Mouse (Mus musculus) left cerebral cortex, postnatal 25 days (tissue): ENCODE measurements around the gene Cmah. TPM values are rescaled to one million over a fixed set of nuclear protein-coding genes. Genes with fewer than 3 reads are reported as not detected.
"Not testable (repeated sequence)": the region's sequence is repeated elsewhere in the genome, so short reads cannot be mapped to it uniquely, and the experiment has no call there.

Experiments used
- DNase-seq, 2 experiments: peaks; one replicate each; pipeline ENCODE4 v3.0.0; 2022; ENCODE audit warnings: low spot score in 2 of 2, mixed read lengths in 1 of 2
- intact Hi-C: fragments of 180-260 bp; cut with DNase I; formaldehyde crosslinking; loops from one replicate; pipeline ENCODE4 v1.15.1; 2025
- total RNA-seq, 2 experiments: library from RNA; stranded (reverse); gene quantifications; 2 replicates each; pipeline ENCODE4 v1.2.3; 2021

The Cmah gene
- total RNA-seq, 2 experiments from 2014 or later: 0.62 to 0.71 TPM

- no peak for DNase-seq
- intact Hi-C loops: no loop called here
Observed at GRCm38 (mm10) chr13:24338343-24338861, 11.2 kb downstream of the Cmah start.

DNA sequence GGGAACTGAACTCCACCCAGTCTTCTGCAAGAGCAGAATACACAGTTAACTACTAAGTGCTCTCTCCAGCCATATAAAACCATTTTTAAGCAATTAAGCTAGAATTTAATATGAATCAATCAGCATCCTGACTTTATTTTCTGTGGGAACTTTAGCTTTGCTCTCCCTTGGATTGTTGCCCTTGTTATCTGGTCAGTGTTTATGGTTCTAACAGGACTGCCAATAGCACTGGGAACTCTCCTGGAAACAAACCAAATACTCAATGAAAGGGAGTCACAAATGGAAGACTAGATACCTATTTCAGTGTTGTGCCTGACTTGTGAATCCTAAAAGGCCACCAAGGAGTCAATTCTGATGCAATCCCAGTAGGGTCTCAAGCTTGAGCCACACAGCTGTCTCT, 12.7 kb downstream of the Cmah start:
- intact Hi-C loops: no loop called here
- no peak for DNase-seq

DNA sequence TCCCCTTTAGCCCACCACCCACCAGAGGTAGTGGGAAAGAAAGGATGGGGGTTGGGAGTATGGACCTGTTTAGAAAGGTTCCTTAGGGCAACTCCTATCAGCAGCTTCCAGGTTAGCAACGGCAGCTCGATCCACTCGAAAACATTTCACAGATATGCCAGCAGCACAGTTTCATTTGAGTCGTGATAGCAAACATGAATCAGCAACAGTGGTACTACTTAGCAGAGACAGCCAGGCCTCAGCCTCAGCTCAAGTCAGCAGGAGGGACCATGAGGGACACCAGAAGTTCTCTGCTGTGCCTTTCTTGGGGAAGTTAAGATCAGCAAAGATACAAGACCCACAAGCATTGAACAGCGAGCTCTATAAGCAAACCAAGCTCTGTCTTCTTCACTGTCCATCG, 13.3 kb downstream of the Cmah start:
- intact Hi-C loops: no loop called here

DNA sequence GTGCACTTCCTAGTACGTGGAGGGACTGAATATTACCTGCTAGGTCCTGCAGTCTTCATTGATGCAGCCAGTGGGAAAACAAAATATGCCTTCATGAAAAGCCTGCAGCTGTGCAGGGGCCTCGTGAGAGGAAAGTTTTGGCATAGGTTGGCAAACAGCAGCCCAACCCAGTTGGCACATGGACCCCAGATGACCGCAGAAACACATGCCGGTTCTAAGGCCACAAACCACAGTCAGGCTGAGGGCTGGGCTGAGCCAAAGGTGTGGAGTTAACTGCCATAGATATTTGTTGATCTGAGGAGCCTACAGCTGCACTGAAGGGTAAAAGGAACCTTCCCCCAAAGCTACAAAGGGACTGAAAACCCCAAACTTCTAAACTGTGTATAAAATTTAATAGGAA, 14.9 kb downstream of the Cmah start:
- DNase-seq: no peak
- intact Hi-C loops: no loop called here

More for the DNA sequence above, 13.3 kb downstream of the Cmah start:
- DNase-seq: no peak

DNA sequence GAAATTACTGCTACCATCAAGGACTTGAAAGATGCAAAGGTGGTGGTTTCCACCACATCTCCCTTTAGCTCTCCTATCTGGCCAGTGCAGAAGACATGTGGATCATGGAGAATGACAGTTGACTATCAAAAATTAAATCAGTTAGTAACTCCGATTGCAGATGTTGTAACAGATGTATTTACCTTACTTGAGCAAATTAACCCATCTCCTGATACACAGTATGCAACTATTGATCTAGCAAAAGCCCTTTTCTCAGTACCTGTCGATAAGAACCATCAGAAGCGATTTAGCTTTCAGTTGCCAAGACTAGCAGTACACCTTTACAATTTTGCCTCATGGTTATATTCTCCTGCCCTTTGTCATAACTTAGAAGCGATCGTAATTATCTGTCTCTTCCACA, 25.8 kb downstream of the Cmah start:
- no peak for DNase-seq
- intact Hi-C loops: no loop called here

DNA sequence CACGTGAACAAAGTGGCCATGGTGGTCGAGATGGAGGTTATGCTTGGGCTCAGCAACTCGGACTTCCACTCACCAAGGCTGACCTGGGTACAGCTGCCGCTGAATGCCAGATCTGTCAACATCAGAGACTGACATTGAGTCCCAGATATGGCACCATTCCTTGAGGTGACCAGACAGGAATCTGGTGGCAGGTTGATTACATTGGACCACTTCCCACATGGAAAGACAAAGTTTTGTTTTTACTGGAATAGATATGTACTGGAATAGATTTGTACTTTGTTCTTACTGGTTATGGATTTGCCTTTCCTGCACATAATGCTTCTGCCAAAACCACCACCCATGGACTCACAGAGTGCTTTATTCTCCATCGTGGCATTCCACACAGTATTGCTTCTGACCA, 27.5 kb downstream of the Cmah start:
- intact Hi-C loops: no loop called here
- DNase-seq: no peak

- no peak for DNase-seq
- intact Hi-C loops: no loop called here
Observed at GRCm38 (mm10) chr13:24359181-24359580, 32.0 kb downstream of the Cmah start.

GRCm38 (mm10) chr13:24365191-24365590, 38.0 kb downstream of the Cmah start:
- DNase-seq: no peak
- intact Hi-C loops: no loop called here

- intact Hi-C loops: no loop called here
- DNase-seq: no peak
Observed at GRCm38 (mm10) chr13:24372893-24373599, 45.8 kb downstream of the Cmah start.

DNA sequence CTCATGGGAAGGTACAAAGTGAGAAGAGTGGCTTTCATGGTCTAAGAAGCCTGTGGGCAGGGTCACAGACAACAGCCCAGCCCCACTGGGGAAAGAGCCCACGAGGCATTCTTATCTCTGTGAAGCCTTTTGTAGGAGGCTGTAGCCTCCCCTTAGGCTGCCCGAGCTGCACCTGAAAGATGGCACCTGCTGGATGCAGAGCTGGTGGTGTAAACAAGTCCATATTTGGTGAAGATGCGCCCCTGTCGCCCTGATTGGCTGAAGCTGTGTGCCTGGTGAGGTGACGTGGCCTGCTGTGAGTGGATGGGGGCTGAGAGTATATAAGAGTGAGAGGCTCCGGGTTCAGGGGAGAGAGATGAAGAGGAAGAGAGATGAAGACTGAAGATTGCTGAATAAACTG, 47.4 kb downstream of the Cmah start:
- intact Hi-C loops, DNase-seq: not testable (repeated sequence)

GRCm38 (mm10) chr13:24375320-24376203, 48.4 kb downstream of the Cmah start:
- DNase-seq: no peak
- intact Hi-C loops: no loop called here

- intact Hi-C loops: no loop called here
- DNase-seq: no peak
Observed at GRCm38 (mm10) chr13:24380713-24381112, 53.5 kb downstream of the Cmah start.

GRCm38 (mm10) chr13:24383885-24384284, 56.7 kb downstream of the Cmah start:
- intact Hi-C loops: no loop called here
- DNase-seq: no peak

DNA sequence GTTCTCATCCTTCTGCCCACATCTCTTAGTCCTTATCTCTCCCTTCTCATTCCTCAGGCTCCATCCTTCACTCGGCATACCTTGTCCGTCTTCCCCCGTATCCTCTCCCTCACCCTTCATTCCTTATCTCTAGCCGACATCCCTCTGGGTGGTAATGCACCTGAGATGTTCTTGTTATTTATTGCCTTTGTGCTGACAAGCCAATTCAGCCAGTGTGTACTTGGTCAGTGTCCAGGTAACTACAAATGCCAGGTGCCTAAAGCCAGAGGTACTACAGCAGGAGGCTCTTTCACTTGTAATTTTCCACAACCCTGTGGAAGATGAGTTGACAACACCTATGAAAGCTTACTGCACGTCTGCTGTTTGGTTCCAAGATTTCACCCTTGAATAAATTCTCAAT, 64.7 kb downstream of the Cmah start:
- no peak for DNase-seq
- intact Hi-C loops: no loop called here

DNA sequence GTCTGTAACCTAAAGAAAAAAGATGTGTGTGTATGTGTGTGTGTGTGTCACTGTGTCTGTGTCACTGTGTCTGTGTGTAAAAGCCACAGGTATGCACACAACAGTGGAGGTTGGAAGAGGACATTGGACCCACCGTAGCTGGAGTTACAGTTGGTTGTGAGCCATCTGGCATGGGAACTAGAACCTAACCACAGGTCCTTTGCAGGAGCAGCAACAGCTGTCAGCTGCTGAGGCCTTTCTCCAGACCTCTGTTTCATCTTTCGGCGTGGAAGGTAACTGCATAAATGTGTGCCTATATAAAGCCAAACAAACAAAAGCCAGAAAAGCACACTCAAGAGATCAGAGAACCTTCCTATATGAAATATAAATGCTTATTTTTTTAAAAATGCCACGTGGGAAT, 65.5 kb downstream of the Cmah start:
- DNase-seq: no peak
- intact Hi-C loops: no loop called here

- intact Hi-C loops: no loop called here
- DNase-seq: no peak
Observed at GRCm38 (mm10) chr13:24393055-24393454, 65.9 kb downstream of the Cmah start.

DNA sequence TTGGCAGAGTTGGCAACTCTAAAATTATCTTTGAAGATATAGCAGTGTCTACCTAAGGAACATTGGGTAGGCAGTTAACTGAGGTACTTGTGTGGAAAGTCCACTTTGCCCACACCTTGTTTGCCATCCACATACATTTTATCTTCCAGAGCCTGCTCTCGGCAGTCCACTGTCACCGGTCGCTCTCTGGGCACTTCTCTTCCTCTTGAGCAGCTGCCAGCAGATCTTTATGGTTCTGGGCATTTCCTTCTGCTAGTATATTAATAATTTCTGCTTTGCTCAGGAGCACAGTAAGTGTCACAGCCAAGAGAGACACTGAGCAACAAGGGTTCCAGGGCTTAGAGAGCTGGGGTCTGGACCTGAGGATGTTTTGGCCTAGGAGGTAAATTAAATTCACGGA, 68.6 kb downstream of the Cmah start:
- DNase-seq: no peak
- intact Hi-C loops: no loop called here

DNA sequence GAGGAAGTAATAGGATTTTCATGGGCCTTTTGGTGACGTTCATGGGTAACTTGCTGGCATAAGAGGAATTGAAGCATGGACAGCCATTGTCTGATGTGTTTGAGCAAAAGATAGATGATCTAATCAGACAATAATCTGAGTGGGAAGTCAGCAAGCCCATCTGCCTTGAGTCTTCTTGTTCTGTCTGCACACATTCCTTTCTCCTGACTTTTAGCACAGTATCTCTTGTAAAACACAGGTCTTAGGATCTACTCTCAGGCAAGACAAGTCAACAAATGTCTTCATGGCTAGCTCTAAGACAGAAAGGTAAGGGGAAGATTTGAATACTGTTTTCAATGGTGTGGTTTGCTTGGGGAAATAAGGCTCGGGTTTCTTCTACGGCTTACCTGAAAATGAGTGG, 70.0 kb downstream of the Cmah start:
- intact Hi-C loops: no loop called here
- no peak for DNase-seq

DNA sequence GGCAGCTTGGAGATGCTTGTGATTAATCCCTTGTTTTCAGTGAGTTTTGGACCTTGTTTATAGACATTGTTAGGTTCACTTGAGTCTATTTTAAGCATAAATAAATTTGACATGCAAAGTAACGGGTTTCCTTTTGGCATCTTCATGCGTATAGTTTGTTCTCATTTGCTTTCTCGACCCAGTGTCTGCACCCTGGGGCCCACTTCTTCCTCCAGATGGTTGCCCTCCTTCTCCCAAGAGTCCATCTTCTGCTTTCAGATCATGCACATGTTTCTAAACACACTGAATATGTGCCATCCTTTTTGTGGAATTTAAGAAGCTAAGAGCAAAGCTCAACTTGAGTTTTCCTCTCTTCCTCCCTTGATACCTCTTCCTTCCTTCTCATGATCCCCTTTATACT, 71.3 kb downstream of the Cmah start:
- no peak for DNase-seq
- intact Hi-C loops: no loop called here

- intact Hi-C loops: not testable (repeated sequence)
Observed at GRCm38 (mm10) chr13:24401821-24402220, 74.6 kb downstream of the Cmah start.

GRCm38 (mm10) chr13:24403054-24403453, 75.8 kb downstream of the Cmah start:
- intact Hi-C loops: no loop called here
- DNase-seq: no peak

More at GRCm38 (mm10) chr13:24401821-24402220, 74.6 kb downstream of the Cmah start:
- DNase-seq: not testable (repeated sequence)
